Mouse (Mus musculus): ENCODE measurements around the gene Cenpp.

Cenpp gene

DNA sequence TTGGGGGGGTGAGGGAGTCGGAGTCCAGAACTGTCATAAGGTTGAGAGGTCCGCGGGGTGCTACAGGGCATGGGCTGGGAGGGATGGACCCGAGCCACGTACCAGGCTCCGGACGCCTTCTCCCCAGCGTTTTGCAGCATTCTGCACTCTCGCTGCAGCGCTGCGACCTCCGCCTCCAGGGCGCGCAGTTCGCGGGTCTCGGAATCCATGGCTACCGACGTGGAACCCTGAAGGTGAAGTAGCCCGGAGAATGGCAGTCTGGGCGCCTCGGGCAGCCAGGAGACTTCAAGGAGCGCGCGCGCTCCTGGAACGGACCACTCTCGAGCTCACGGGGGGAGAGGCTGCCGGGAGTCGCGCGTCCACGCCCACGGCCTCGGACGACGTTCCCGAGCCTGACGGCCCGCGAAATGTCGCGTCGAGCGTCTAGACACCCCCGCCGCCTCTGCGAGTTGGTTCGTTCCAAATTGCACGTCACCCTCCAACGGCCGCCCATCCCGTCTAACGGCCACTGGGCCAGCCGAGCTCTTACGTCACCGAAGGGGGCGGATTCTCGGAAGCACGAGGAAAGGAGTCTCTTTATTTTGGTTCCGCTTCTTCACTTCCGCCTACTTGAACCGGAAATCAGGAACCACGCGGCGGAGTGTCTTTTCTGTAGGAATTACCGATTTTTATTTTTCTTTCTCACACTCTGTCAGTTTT, at the start of gene Cenpp, which contains the start of gene Nol8:
Gene Cenpp, minus strand, starts transcription at position 305 of the 699 bp plus-strand sequence.
Gene Nol8, plus strand, starts transcription at position 598 of the 699 bp plus-strand sequence.
- peak; percentile 99 for DNase-seq

GRCm38 (mm10) chr13:49691056-49691455, 38.5 kb upstream of the Cenpp start:
- no peak for DNase-seq

DNA sequence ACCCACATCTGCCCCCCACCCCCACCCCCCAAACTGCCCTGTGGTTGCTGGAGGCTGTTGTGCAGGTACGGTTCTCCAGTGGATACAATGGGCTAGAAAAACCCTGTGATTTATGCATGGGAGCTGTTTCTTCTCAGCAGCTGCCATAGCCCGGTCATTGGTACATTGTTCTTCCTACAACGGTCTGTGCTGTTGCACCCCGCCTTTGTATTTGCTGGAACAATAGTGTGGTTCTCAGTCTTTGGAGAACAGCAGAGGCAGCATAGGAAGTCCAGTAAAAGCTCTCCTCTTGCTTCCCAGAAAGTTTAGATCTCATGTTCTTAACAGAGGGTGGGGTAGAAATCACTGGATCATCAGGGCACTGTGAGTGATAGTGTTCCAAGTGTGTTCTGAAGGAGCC, 31.7 kb upstream of the Cenpp start:
- DNase-seq = no peak

DNA sequence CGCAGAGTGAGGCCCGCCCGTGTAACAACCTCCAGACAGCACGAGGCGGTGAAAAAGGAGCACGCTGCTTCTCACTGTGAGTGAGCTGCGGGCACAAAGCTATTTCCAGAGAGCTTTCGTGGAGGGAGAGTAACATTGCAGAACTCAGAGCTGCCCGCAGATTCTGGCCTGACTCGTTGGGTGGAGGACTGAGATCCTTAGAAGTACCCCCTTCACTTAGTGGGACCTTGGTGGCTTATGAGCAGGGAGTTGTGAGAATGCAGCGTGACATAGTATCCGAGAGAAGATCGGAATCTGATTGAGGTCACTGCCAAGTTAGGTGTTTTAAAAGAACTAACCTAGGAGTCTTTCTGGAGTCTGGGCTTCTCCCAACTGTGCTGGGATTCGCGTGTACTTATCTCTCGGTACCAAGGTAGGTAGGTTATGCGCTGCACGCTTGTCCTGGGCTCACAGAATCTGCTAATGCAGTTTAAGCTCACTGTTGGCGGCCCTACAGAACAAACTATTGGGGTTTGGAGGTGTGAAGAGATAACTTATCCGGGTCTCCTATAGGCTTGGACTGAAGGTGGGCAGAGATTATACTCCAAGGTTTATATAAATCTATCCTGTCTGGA, 29.8 kb upstream of the Cenpp start:
- DNase-seq = peak in 1 of 2 experiments; percentile 1

- peak; percentile 99 for DNase-seq
Observed at GRCm38 (mm10) chr13:49681351-49682232, 29.0 kb upstream of the Cenpp start, which contains the start of gene Iars. Iars (plus strand) TSS chr13:49682100.

GRCm38 (mm10) chr13:49677793-49678192, 25.2 kb upstream of the Cenpp start:
- DNase-seq = no peak

DNA sequence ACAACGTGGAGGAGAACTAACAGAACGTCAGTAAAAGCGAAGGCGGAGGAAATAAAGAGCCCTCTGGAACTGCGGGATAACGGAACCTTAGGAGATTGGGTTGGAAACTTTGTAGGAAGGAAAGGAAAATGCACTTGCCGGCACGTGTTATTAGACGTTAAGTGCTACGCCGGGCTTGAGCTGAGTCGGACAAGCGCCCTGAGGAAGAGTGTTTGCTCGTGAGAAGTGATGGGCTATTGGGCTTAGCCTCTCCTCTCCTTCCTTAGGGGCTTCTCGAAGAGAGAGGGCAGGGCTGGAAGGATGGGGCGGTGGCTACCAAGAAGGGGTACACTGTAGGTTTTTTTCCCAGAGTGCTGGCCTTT, 576 bp upstream of the Cenpp start:
- no peak for DNase-seq

DNA sequence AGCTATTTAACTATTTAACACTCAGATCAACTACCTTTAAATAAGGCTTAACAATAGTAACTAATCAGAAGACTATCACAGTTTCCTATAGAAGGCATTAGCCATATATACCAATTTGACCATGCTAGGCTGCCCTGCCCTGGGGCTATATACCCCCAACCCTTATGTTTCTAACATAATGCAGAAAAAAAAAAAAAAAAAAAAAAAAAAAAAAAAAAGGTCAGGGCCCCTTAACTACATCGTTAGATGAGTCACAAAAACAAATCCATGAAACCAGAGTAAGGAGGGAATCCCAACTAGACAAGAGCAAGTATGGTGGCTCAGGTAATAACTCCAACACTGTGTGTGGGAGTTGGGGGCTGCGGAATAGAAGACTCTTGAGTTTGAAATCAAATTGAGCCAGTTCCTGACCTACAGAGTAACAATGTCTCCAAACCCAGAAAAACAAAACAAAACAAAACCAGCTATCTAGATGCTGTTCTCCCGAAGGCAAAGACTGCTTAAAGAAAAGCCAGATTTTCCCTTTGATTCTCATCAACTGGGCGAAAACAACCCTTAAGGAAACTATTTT, 719 bp downstream of the Cenpp start:
- DNase-seq = no peak

DNA sequence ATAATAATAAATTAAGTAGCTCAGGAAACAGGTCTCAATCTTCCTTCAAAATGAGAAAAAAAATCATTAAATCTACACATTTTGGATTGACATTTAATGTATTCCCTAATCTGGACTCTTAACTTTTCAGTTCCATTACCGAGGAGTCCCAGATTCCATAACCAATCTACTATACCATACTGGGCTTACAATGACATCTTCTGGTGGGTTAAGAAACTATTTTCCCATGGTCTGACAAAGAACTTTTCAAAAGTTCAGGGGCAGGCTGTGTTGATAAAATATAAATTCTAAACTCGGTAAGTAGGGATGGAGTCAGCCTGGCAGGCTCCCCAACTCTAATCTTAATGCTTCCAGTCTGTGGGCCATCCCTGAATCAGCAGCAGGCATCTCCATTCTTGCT, 1.4 kb downstream of the Cenpp start:
- no peak for DNase-seq

DNA sequence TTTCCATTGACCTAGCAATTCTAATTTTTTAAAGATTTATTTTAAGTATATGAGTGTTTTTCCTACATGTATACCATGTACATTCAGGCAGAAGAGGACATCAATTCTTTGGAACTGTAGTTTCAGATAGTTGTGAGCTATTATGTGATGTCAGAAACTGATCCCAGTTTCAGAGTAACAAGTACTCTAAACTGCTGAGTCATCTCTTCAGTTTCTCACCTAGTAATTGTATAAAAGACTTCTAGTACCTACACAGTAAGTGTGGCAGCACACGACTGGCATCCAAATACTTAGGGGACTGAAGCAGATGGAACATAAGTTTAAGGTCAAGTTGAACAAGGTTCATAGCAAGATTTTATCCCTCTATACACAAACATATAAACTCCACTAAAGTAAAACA, 6.6 kb downstream of the Cenpp start:
- DNase-seq = no peak

DNA sequence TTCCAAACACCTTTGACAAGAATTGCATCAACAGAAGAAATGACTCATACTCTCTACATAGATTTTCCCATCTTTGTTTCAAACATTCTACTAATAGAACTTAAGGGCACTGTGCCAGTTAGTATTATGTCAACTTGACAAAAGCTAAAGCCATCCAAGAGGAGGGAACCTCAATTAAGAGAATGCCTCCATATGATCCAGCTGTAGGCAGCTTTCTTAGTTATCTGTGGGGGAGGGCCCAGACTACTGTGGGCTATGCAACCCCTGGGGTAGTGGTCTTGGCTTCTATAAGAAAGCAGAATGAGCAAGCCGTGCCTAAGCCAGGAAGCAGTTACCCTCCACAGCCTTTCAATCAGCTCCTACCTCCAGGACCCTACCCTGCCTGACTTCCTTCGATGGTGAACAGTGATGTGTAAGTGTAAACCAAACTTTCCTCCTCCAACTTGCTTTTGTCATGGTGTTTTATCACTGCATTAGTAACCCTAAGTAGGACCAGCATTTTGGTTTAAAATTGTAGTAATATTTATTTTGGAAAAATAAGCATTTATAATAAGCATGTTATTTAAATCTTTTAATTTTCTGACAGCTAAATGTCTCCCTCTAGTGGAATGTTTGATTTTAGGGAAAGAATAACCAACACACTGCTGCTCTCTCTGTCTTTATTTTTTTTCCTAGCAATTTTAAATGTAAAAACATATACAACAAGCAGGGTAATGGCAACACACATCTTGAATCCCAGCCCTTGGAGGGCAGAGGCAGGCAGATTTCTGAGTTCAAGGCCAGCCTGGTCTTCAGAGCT, 7.7 kb downstream of the Cenpp start:
- no peak for DNase-seq

GRCm38 (mm10) chr13:49643669-49644362, 8.8 kb downstream of the Cenpp start:
- DNase-seq = no peak

- no peak for DNase-seq
Observed at GRCm38 (mm10) chr13:49642650-49643049, 9.9 kb downstream of the Cenpp start.

- DNase-seq = no peak
Observed at GRCm38 (mm10) chr13:49639965-49640364, 12.6 kb downstream of the Cenpp start.

GRCm38 (mm10) chr13:49629076-49629475, 23.5 kb downstream of the Cenpp start:
- peak; percentile 19 to 25 for DNase-seq

DNA sequence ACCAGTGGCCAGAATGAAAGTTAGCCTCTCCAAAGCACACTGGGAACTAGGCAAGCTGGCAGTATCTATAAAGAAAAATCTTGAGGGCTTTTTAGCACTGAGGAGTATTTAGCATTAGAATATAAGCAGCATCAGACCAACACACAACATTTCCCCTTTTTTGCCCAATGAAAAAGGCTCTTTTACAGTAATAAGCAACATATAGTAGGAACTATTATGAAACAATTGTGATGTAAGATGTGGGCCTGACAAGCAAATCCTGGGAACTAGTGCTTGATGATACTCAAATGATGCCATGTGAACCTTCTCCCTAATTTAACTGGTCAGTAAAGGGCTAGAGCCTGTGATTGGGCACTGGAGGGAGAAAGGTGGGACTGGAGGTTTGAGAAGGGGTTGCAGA, 24.4 kb downstream of the Cenpp start:
- DNase-seq = no peak

DNA sequence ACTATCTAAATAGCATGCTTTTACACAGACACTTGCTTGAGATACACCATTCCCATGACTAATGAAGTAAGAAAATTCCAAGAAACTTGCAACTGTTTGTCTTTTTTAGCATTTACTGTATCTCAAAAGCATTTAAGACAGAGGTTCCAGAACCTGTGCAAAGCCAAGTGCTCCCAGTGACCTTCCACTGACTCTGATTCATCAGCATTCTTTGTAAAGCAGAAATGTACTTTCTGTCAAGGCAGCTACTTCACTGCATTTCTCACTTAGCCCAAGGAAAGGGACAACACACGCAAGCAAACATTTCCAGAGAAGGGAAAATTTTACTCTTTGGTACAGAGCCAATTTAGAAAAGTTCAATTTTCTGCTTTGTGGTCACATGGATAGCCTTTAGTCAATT, 29.4 kb downstream of the Cenpp start:
- peak in 1 of 2 experiments; percentile 23 for DNase-seq

DNA sequence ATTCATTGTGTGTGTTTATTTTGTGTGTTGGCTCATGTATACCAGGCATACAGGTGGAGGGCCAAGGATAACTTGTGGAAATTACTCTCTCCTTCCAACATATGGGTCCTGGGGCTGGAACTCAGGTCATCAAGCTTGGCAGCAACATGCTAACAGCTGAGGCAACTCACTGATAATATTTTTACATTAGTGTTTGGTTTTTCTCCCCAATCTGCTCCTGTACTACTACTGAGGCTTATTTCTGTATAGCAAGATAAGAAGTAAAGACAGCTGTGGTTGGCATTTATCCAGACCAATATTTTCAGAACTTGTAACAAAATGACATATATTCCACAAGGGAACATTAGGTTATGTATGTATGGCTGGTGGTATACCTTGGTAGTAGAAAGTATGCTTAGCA, 34.2 kb downstream of the Cenpp start:
- no peak for DNase-seq

DNA sequence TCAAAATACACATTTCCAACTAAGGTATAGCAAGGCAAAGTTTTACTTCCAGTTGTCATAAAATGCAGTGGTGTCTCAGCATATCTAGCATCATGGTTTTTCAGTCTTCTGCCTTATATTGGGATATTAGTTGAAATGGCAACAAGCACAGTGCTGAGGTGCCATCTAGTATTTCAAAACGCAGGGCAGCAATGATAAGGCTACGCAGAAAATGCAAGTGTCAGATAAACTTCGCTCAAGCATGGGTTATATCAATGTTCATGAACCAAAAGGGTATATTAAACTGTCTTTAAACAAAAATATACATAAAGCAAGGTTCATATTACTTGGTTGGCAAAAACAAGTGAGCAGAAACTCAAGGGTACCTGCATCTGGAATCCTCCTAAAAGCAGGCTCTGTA, 35.6 kb downstream of the Cenpp start:
- DNase-seq = no peak

- DNase-seq = no peak
Observed at GRCm38 (mm10) chr13:49608589-49609322, 43.8 kb downstream of the Cenpp start.

GRCm38 (mm10) chr13:49607714-49608113, 44.9 kb downstream of the Cenpp start, which contains the start of gene Ogn:
Ogn (plus strand) TSS chr13:49608046.
- peak; percentile 18 to 44 for DNase-seq

Data from lung, adult 18-20 months (tissue).